Mouse (Mus musculus) liver, postnatal 0 days (tissue): ENCODE data around the gene Agfg1. TPM values are rescaled to one million over a fixed set of nuclear protein-coding genes. Genes with fewer than 3 reads are reported as not detected.

Source experiments
- ATAC-seq: fragments of 200-750 bp; cut with Nextera tagmentation; 2 replicates; pipeline ENCODE4 v1.8.0; 2017; ENCODE audit warnings: mild to moderate bottlenecking, moderate library complexity
- DNase-seq: peaks from one replicate; pipeline ENCODE4 v3.0.0-alpha.2; 2016
- H3K27ac ChIP-seq: fragments of 300-500 bp; sonication (generic); 2 replicates; pipeline ENCODE4 v1.5.1; 2014; ENCODE audit warnings: antibody characterized with exemption, moderate library complexity, mild to moderate bottlenecking, low read depth
- H3K27me3 ChIP-seq: fragments of 300-500 bp; sonication (generic); 2 replicates; pipeline ENCODE4 v1.6.1; 2014; ENCODE audit warnings: low read length, control low read depth, mixed read lengths; ENCODE audit not compliant: insufficient read depth
- H3K36me3 ChIP-seq: fragments of 300-500 bp; sonication (generic); replicated peaks from 2 replicates; pipeline ENCODE4 v1.6.1; 2014; ENCODE audit warnings: mild to moderate bottlenecking, control low read depth, low read length, moderate library complexity, mixed read lengths; ENCODE audit not compliant: insufficient read depth
- H3K4me1 ChIP-seq: fragments of 300-500 bp; sonication (generic); 2 replicates; pipeline ENCODE4 v1.6.1; 2014; ENCODE audit warnings: antibody characterized with exemption, mild to moderate bottlenecking, control low read depth; ENCODE audit not compliant: insufficient read depth
- H3K4me2 ChIP-seq: fragments of 300-500 bp; sonication (generic); 2 replicates; pipeline ENCODE4 v1.6.1; 2014; ENCODE audit warnings: low read depth, mild to moderate bottlenecking, low read length, moderate library complexity, mixed read lengths
- H3K4me3 ChIP-seq: fragments of 300-500 bp; sonication (generic); 2 replicates; pipeline ENCODE4 v1.5.1; 2014; ENCODE audit warnings: low read depth, low read length
- H3K9ac ChIP-seq: fragments of 300-500 bp; sonication (generic); replicated peaks from 2 replicates; pipeline ENCODE4 v1.6.1; 2014; ENCODE audit warnings: mild to moderate bottlenecking, moderate library complexity
- H3K9me3 ChIP-seq: fragments of 300-500 bp; sonication (generic); 2 replicates; pipeline ENCODE4 v1.6.1; 2016; ENCODE audit warnings: mild to moderate bottlenecking, control low read depth, low read length, mixed read lengths
- CTCF ChIP-seq: sonication (generic); IDR thresholded peaks from 2 replicates; pipeline ENCODE4 v1.5.1; 2016; ENCODE audit warnings: antibody characterized with exemption, low read depth
- EP300 ChIP-seq: IDR thresholded peaks from 2 replicates; pipeline ENCODE4 v1.6.1; 2016; ENCODE audit warnings: antibody characterized with exemption, low read depth, mild to moderate bottlenecking
- WGBS: fragments of 180-500 bp; shearing (Covaris S2); extraction: QIAGEN DNeasy Blood & Tissue Kit; methylation state at CpG from one replicate; pipeline ENCODE4 v1.1.7; 2014; ENCODE audit not compliant: insufficient replicate concordance; 5-methylcytosine and 5-hydroxymethylcytosine counted together
- polyA plus RNA-seq: library from polyadenylated mRNA; unstranded; fragments of >200 nt; fragmentation: Nextera tagmentation; extraction: Ambion mirVana; gene quantifications from 2 replicates; pipeline ENCODE4 v1.2.1, GENCODE M21; 2015

Agfg1 gene
- polyA plus RNA-seq, result 12.2 and 14.2 TPM in 2 replicates

DNA sequence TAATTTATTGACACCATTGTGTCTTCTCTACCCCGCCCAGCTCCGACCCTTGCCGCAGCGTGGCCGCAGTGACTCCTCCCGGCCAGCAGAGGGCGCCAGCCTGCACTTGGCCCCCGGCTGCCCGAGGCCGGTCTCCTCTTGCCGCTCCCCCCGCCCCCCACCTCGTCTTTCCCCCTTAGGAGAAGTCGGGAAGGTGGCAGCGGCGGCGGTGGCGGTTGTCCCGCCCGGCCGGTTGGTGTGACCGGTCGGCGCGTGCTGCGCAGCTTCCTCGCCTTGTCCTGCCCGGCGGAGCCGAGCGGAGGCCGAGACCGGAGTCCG, at the start of gene Agfg1:
Gene Agfg1 (plus strand): TSS at position 188 of the 318 bp plus-strand sequence.
- Histone ChIP-seq H3K4me1 (peaks cover 41% of the 10 kb centered on the region), H3K4me3 (peak within 1 kb of the TSS; percentile 99), H3K9me3 (no peaks in the 10 kb centered on the region), H3K4me2 (peak within 1 kb of the TSS; percentile 93), H3K27me3 (no peaks in the 10 kb centered on the region), H3K36me3 (peaks cover 17% of the 10 kb centered on the region; the same call in 1 of the 2 replicates), H3K27ac (peak within 1 kb of the TSS; percentile 95), H3K9ac (peak within 1 kb of the TSS; percentile 97)
- ATAC-seq (peak; percentile 81), DNase-seq (peak; percentile 96)
- TF ChIP-seq CTCF (peak; percentile 99), EP300 (no peak)
- 6% methylated on average over 29 of the region's 34 CpGs for WGBS

- no peak for ATAC-seq
- no peak overlapping the region for H3K4me2 ChIP-seq
- no peak overlapping the region for H3K9ac ChIP-seq
- H3K4me1 ChIP-seq, result no peaks in the 10 kb centered on the region
- no peak for DNase-seq
- H3K27me3 ChIP-seq, result no peaks in the 10 kb centered on the region
- WGBS, result 84% methylated on average over 11 of the region's 11 CpGs
- no peak overlapping the region for H3K27ac ChIP-seq
- H3K9me3 ChIP-seq, result no peaks in the 10 kb centered on the region
- TF ChIP-seq CTCF (no peak), EP300 (no peak)
- no peak overlapping the region for H3K4me3 ChIP-seq
- no peaks in the 10 kb centered on the region for H3K36me3 ChIP-seq
These were observed 48.2 kb upstream of the Agfg1 start for GRCm38 (mm10) chr1:82791105-82791504.

GRCm38 (mm10) chr1:82792238-82792637, 47.0 kb upstream of the Agfg1 start:
- H3K4me3 ChIP-seq, result no peak overlapping the region
- 84% methylated on average over 6 of the region's 6 CpGs for WGBS
- H3K9me3 ChIP-seq, result no peaks in the 10 kb centered on the region
- peak; percentile 18; the same call in 1 of the 2 replicates for ATAC-seq
- H3K4me2 ChIP-seq, result no peak overlapping the region
- H3K9ac ChIP-seq, result no peak overlapping the region
- no peak for DNase-seq
- H3K27me3 ChIP-seq, result no peaks in the 10 kb centered on the region
- TF ChIP-seq EP300 (no peak), CTCF (no peak)
- peaks cover 5% of the 10 kb centered on the region for H3K4me1 ChIP-seq
- no peaks in the 10 kb centered on the region for H3K36me3 ChIP-seq
- H3K27ac ChIP-seq, result no peak overlapping the region

GRCm38 (mm10) chr1:82793110-82793509, 46.2 kb upstream of the Agfg1 start:
- ATAC-seq, result peak; percentile 5; the same call in 1 of the 2 replicates

GRCm38 (mm10) chr1:82793986-82794385, 45.3 kb upstream of the Agfg1 start:
- no peak for TF ChIP-seq EP300
- TF ChIP-seq CTCF, result no peak
- no peaks in the 10 kb centered on the region for H3K27me3 ChIP-seq
- H3K27ac ChIP-seq, result no peak overlapping the region
- H3K9me3 ChIP-seq, result no peaks in the 10 kb centered on the region
- 77% methylated on average over 4 of the region's 4 CpGs for WGBS
- no peak for DNase-seq
- ATAC-seq, result no peak
- no peaks in the 10 kb centered on the region for H3K36me3 ChIP-seq
- H3K4me2 ChIP-seq, result no peak overlapping the region
- H3K9ac ChIP-seq, result no peak overlapping the region
- H3K4me1 ChIP-seq, result peaks cover 12% of the 10 kb centered on the region
- H3K4me3 ChIP-seq, result no peak overlapping the region

More at GRCm38 (mm10) chr1:82793110-82793509, 46.2 kb upstream of the Agfg1 start:
- Histone ChIP-seq H3K4me3 (no peak overlapping the region), H3K27me3 (no peaks in the 10 kb centered on the region), H3K4me1 (peaks cover 9% of the 10 kb centered on the region), H3K36me3 (no peaks in the 10 kb centered on the region), H3K9me3 (no peaks in the 10 kb centered on the region), H3K4me2 (no peak overlapping the region), H3K9ac (no peak overlapping the region), H3K27ac (no peak overlapping the region)
- DNase-seq, result no peak
- WGBS, result 62% methylated on average over 3 of the region's 3 CpGs
- TF ChIP-seq CTCF, result no peak
- TF ChIP-seq EP300, result no peak

- Histone ChIP-seq H3K9me3 (no peaks in the 10 kb centered on the region), H3K27me3 (no peaks in the 10 kb centered on the region), H3K4me3 (no peak overlapping the region), H3K4me2 (no peak overlapping the region), H3K36me3 (no peaks in the 10 kb centered on the region), H3K27ac (no peak overlapping the region), H3K4me1 (peaks cover 12% of the 10 kb centered on the region), H3K9ac (no peak overlapping the region)
- ATAC-seq, result no peak
- TF ChIP-seq CTCF (no peak), EP300 (no peak)
- WGBS, result 75% methylated on average over 2 of the region's 2 CpGs
- DNase-seq, result no peak
These were observed 44.1 kb upstream of the Agfg1 start for GRCm38 (mm10) chr1:82795211-82795610.
